ENCODE assay signal across 9 mouse cellular contexts in the genomic region with DNA sequence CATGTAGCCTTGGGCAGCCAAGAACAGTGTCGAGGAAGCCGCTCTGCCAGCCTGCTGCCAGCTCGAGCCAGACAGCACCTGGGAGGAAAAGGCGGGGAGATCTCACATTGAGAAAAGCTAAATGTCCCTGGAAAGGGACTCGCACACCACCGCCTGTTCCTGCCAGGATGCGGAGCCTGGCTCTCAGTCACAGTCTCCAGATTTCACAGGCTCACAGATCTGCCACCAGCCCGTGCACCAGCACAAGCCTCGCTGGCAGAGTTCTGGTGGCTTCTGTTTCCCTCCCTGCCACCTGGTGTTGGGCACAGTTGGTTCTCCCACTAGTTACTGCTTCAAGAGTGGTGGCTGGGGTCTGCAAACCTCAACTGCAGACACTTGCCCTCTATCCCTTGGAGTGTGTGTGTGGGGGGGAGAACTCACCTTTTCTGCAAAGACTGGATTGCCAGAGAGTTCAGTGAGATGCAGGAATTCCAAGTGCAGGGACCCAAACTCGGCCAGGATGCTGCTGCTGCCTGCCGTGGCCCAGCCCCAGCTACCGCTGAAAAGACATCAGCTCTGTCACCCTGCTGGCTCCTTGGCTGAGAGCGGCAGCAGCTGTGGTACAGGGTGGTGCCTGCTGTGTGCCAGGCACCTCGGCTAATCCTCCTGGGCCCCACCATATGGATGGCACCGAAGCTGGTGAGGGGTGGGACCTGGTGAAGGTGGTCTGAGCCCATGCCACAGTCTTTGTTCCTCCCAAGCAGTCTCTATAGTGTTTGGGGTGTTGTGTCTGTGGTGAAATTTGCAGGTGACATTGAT. TPM values are rescaled to one million over a fixed set of nuclear protein-coding genes. Genes with fewer than 3 reads are reported as not detected.
DNase-seq lines count a peak whose midpoint lies in the region; ATAC-seq and TF ChIP-seq lines count a peak whose summit lies in the region.
"Had no signal": no experiment of that assay in that cellular context is flagged by ENCODE, and none has a peak within 500 bp of the region (broad histone marks: within the 10 kb centered on the region; RNA-seq: fewer than 3 reads in every experiment).

No protein-coding gene starts in this region.

- peak overlapping the region; percentile 28; the same call in 1 of the 2 replicates for H3K9ac ChIP-seq in hindbrain, embryonic 14.5 days

- H3K4me3 ChIP-seq in cerebellum, adult 2 months (replicated peaks; ENCODE audit: insufficient read depth, low read depth, low read length): no peak overlapping the region
- H3K4me3 ChIP-seq in hindbrain, embryonic 14.5 days (replicated peaks; ENCODE audit: low read length): no peak overlapping the region

- H3K4me1 ChIP-seq in cerebellum, adult 2 months (ENCODE audit: control insufficient read depth, insufficient read depth, low read length): peaks cover 42% of the 10 kb centered on the region
- H3K4me1 ChIP-seq in hindbrain, embryonic 14.5 days (replicated peaks; ENCODE audit: control insufficient read depth, insufficient read depth, low read length): peaks cover 18% of the 10 kb centered on the region

- H3K27me3 ChIP-seq in cerebellum, adult 2 months (ENCODE audit: control insufficient read depth, insufficient read depth, low read length): no peaks in the 10 kb centered on the region
- no peaks in the 10 kb centered on the region for H3K27me3 ChIP-seq in hindbrain, embryonic 14.5 days (ENCODE audit: control insufficient read depth, insufficient read depth, low read length)

- DNase-seq in brain, embryonic 14.5 days (ENCODE audit: low read depth): peak; percentile 88
- DNase-seq in cerebellum, adult 2 months: peak; percentile 79 to 87
- no peak for DNase-seq in hindbrain, embryonic 14.5 days (ENCODE audit: low spot score)
- DNase-seq in left cerebral cortex, postnatal 36 days (ENCODE audit: low spot score in 2 of 2): peak; percentile 72 to 87
- no peak for DNase-seq in gastrocnemius, postnatal 4 days (ENCODE audit: low spot score in 2 of 2)
- DNase-seq in ovary, adult 18-20 months (ENCODE audit: low spot score): no peak
- DNase-seq in embryo, embryonic 11 days: no peak
- DNase-seq in spleen, postnatal 14 days (ENCODE audit: low spot score in 2 of 2): no peak
- DNase-seq: gastrocnemius, postnatal 10 days had no signal

- no peak for TF ChIP-seq CTCF in brain, embryonic 14.5 days (IDR thresholded peaks at IDR 0.05; ENCODE audit: borderline replicate concordance, extremely low read depth, insufficient read depth, insufficient read length)
- TF ChIP-seq CTCF in cerebellum, adult 2 months (IDR thresholded peaks at IDR 0.05; ENCODE audit: borderline replicate concordance, insufficient read depth, low read depth, low read length): no peak

- no peak for TF ChIP-seq POLR2A in brain, embryonic 14.5 days (IDR thresholded peaks at IDR 0.05; ENCODE audit: borderline replicate concordance, extremely low read depth, insufficient read depth, insufficient read length, poor library complexity, severe bottlenecking)
- TF ChIP-seq POLR2A in cerebellum, adult 2 months (IDR thresholded peaks at IDR 0.05; ENCODE audit: borderline replicate concordance, insufficient read depth, low read length): no peak

- peak overlapping the region; percentile 60 for H3K27ac ChIP-seq in cerebellum, adult 2 months (ENCODE audit: insufficient read depth, low read length)
- peak overlapping the region; percentile 44 for H3K27ac ChIP-seq in hindbrain, embryonic 14.5 days

- WGBS in cerebellum, adult 2 months: 17% methylated on average over 15 of the region's 15 CpGs
- WGBS in hindbrain, embryonic 14.5 days: 58% methylated on average over 15 of the region's 15 CpGs

- H3K4me2 ChIP-seq in hindbrain, embryonic 14.5 days (replicated peaks): no peak overlapping the region

- H3K9me3 ChIP-seq in hindbrain, embryonic 14.5 days (ENCODE audit: control insufficient read depth, low read length): no peaks in the 10 kb centered on the region

- intact Hi-C loops in left cerebral cortex, postnatal 36 days (cut with DNase I): loop anchor here (5.0 kb wide), 1 partner anchor 52 kb away; no protein-coding TSS in a partner anchor

- ATAC-seq in hindbrain, embryonic 14.5 days (ENCODE audit: low FRiP score): no peak

- no peaks in the 10 kb centered on the region for H3K36me3 ChIP-seq in hindbrain, embryonic 14.5 days (replicated peaks; ENCODE audit: control insufficient read depth, insufficient read depth)

RNA-seq across cellular contexts. Expression of gene Selenon, which starts 28.6 kb away (rescaled TPM):
- 46.3 and 55.6 TPM in 2 replicates for polyA plus RNA-seq in brain, embryonic 14.5 days (2012; rRNA removed)
- polyA plus RNA-seq in cerebellum, adult 2 months (2012; rRNA removed): 37.8 and 43.1 TPM in 2 replicates
- 10.9 and 12.8 TPM in 2 replicates for polyA plus RNA-seq in hindbrain, embryonic 14.5 days (2014; fragmentation: Nextera tagmentation; extraction: Ambion mirVana)
- 10 to 100 TPM; 19.6 to 21.2 TPM for total RNA-seq in left cerebral cortex, postnatal 36 days (2021)
- total RNA-seq in gastrocnemius, postnatal 4 days (2021): 10 to 100 TPM; 43.5 to 45.4 TPM

RNA-seq across cellular contexts. Expression of gene Mtfr1l, which starts 45.4 kb away (rescaled TPM):
- polyA plus RNA-seq in brain, embryonic 14.5 days (2012; rRNA removed): 152 and 168 TPM in 2 replicates
- polyA plus RNA-seq in cerebellum, adult 2 months (2012; rRNA removed): 146 and 148 TPM in 2 replicates
- 184 and 202 TPM in 2 replicates for polyA plus RNA-seq in hindbrain, embryonic 14.5 days (2014; fragmentation: Nextera tagmentation; extraction: Ambion mirVana)
- total RNA-seq in left cerebral cortex, postnatal 36 days (2021): 10 to 100 TPM; 61.9 to 70.2 TPM
- total RNA-seq in gastrocnemius, postnatal 4 days (2021): 100 to 1,000 TPM in 1 of 2 experiments, 10 to 100 TPM in 1; 99.7 to 104 TPM

Comparison
In these comparisons a context has a peak if more than half of its experiments do, and no peak if none do; other contexts are left out.
1. DNase-seq: peak in brain, embryonic 14.5 days (single experiment), cerebellum, adult 2 months (2 of 2) and left cerebral cortex, postnatal 36 days (2 of 2); none in hindbrain, embryonic 14.5 days (single experiment), gastrocnemius, postnatal 4 days (0 of 2), ovary, adult 18-20 months (single experiment), embryo, embryonic 11 days (single experiment) and spleen, postnatal 14 days (0 of 2).